Mouse (Mus musculus) forebrain, embryonic 15.5 days (tissue): ENCODE results near the gene Gm38392. TPM values are rescaled to one million over a fixed set of nuclear protein-coding genes. Genes with fewer than 3 reads are reported as not detected.

Source experiments
- ATAC-seq: fragments of 200-750 bp; cut with Nextera tagmentation; replicated peaks from 2 replicates; pipeline ENCODE4 v1.8.0; 2017; ENCODE audit warnings: mild to moderate bottlenecking, moderate TSS enrichment, moderate library complexity
- H3K27ac ChIP-seq: fragments of 300-500 bp; sonication (generic); replicated peaks from 2 replicates; pipeline ENCODE4 v1.5.1; 2015; ENCODE audit warnings: mild to moderate bottlenecking, inconsistent platforms
- H3K27me3 ChIP-seq: fragments of 300-500 bp; sonication (generic); 2 replicates; pipeline ENCODE4 v1.6.1; 2015; ENCODE audit warnings: inconsistent platforms
- H3K36me3 ChIP-seq: fragments of 300-500 bp; sonication (generic); 2 replicates; pipeline ENCODE4 v1.6.1; 2015; ENCODE audit warnings: mild to moderate bottlenecking, inconsistent platforms
- H3K4me1 ChIP-seq: fragments of 300-500 bp; sonication (generic); 2 replicates; pipeline ENCODE4 v1.6.1; 2015; ENCODE audit warnings: inconsistent platforms
- H3K4me2 ChIP-seq: fragments of 300-500 bp; sonication (generic); replicated peaks from 2 replicates; pipeline ENCODE4 v1.6.1; 2015; ENCODE audit warnings: mild to moderate bottlenecking, inconsistent platforms
- H3K4me3 ChIP-seq: fragments of 300-500 bp; sonication (generic); 2 replicates; pipeline ENCODE4 v1.5.1; 2015; ENCODE audit warnings: mild to moderate bottlenecking, inconsistent platforms
- H3K9ac ChIP-seq: fragments of 300-500 bp; sonication (generic); replicated peaks from 2 replicates; pipeline ENCODE4 v1.6.1; 2015; ENCODE audit warnings: mild to moderate bottlenecking, inconsistent platforms
- H3K9me3 ChIP-seq: fragments of 300-500 bp; sonication (generic); 2 replicates; pipeline ENCODE4 v1.6.1; 2016; ENCODE audit warnings: inconsistent platforms
- WGBS: fragments of 180-500 bp; shearing (Covaris S2); methylation state at CpG from one replicate; pipeline ENCODE4 v1.1.7; 2015; ENCODE audit warnings: mixed read lengths; 5-methylcytosine and 5-hydroxymethylcytosine counted together
- polyA plus RNA-seq: library from polyadenylated mRNA; unstranded; fragments of >200 nt; fragmentation: Nextera tagmentation; extraction: Ambion mirVana; gene quantifications from 2 replicates; pipeline ENCODE4 v1.2.1, GENCODE M21; 2015

The Gm38392 gene
- polyA plus RNA-seq, 1 experiment from 2014 or later = not detected

DNA sequence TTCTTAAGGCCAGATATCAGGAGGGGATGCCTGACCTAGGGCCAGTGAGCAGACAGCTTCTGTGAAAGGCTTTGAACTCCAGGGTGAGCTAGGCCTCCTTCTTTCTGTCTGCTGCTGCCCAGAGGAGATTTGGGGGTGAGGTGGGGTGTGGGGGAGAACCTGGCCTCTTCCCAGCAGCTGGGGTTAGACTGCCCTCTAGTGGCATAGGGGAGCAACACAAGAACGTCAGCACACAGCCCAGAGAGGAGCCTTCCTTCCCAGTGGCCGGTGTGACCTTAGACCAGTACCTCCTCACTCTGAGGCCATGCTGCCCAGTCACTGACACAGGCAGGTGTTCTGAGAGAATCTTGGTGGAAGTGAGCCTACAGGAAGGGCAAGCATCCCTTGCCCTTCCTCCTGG lies 42.9 kb downstream of the Gm38392 start:
- Histone ChIP-seq H3K4me3 (no peak overlapping the region), H3K4me1 (peaks cover 45% of the 10 kb centered on the region), H3K9ac (no peak overlapping the region), H3K9me3 (no peaks in the 10 kb centered on the region), H3K27me3 (no peaks in the 10 kb centered on the region), H3K36me3 (no peaks in the 10 kb centered on the region), H3K4me2 (no peak overlapping the region), H3K27ac (no peak overlapping the region)
- 7% methylated on average over 2 of the region's 2 CpGs for WGBS
- ATAC-seq = no peak

- whole genome bisulfite sequencing = under 1% methylated on average over 13 of the region's 13 CpGs
- peak; percentile 59 for ATAC-seq
- no peak overlapping the region for H3K4me3 ChIP-seq
- no peaks in the 10 kb centered on the region for H3K36me3 ChIP-seq
- H3K4me2 ChIP-seq = peak overlapping the region; percentile 20; the same call in 1 of the 2 replicates
- peak overlapping the region; percentile 23; the same call in 1 of the 2 replicates for H3K9ac ChIP-seq
- H3K27me3 ChIP-seq = no peaks in the 10 kb centered on the region
- peaks cover 60% of the 10 kb centered on the region for H3K4me1 ChIP-seq
- peak overlapping the region; percentile 99 for H3K27ac ChIP-seq
- H3K9me3 ChIP-seq = no peaks in the 10 kb centered on the region
Observed at GRCm38 (mm10) chr3:88242531-88242930, 44.5 kb downstream of the Gm38392 start.

GRCm38 (mm10) chr3:88241045-88241786 lies 45.8 kb downstream of the Gm38392 start:
- WGBS = 1% methylated on average over 46 of the region's 48 CpGs
- H3K36me3 ChIP-seq = no peaks in the 10 kb centered on the region
- peak overlapping the region; percentile 15 for H3K4me3 ChIP-seq
- H3K27me3 ChIP-seq = no peaks in the 10 kb centered on the region
- no peaks in the 10 kb centered on the region for H3K9me3 ChIP-seq
- peak overlapping the region; percentile 41 for H3K9ac ChIP-seq
- peak overlapping the region; percentile 99 for H3K27ac ChIP-seq
- 0 out of 2 replicates have a peak, but pooled peaks have one; percentile 5 for ATAC-seq
- H3K4me2 ChIP-seq = peak overlapping the region; percentile 44
- peaks cover 73% of the 10 kb centered on the region for H3K4me1 ChIP-seq

- H3K4me1 ChIP-seq = peaks cover 84% of the 10 kb centered on the region
- H3K27me3 ChIP-seq = no peaks in the 10 kb centered on the region
- 0 out of 2 replicates have a peak overlapping the region, but pooled peaks have one; percentile 5 for H3K9ac ChIP-seq
Observed at GRCm38 (mm10) chr3:88239446-88239845, 47.6 kb downstream of the Gm38392 start.

GRCm38 (mm10) chr3:88238866-88239391 lies 48.1 kb downstream of the Gm38392 start:
- H3K27me3 ChIP-seq = no peaks in the 10 kb centered on the region
- WGBS = 14% methylated on average over 8 of the region's 8 CpGs
- peaks cover 89% of the 10 kb centered on the region for H3K4me1 ChIP-seq
- H3K9me3 ChIP-seq = no peaks in the 10 kb centered on the region
- peak overlapping the region; percentile 99 for H3K27ac ChIP-seq
- no peak overlapping the region for H3K4me3 ChIP-seq
- 0 out of 2 replicates have a peak overlapping the region, but pooled peaks have one; percentile 5 for H3K9ac ChIP-seq
- ATAC-seq = peak; percentile 75
- no peaks in the 10 kb centered on the region for H3K36me3 ChIP-seq
- H3K4me2 ChIP-seq = no peak overlapping the region

More at GRCm38 (mm10) chr3:88239446-88239845, 47.6 kb downstream of the Gm38392 start:
- no peak overlapping the region for H3K4me3 ChIP-seq
- no peak for ATAC-seq
- no peaks in the 10 kb centered on the region for H3K9me3 ChIP-seq
- no peak overlapping the region for H3K4me2 ChIP-seq
- H3K27ac ChIP-seq = peak overlapping the region; percentile 99
- WGBS = 45% methylated on average over 4 of the region's 4 CpGs
- no peaks in the 10 kb centered on the region for H3K36me3 ChIP-seq

GRCm38 (mm10) chr3:88237556-88238194 lies 49.3 kb downstream of the Gm38392 start:
- Histone ChIP-seq H3K9me3 (no peaks in the 10 kb centered on the region), H3K4me2 (no peak overlapping the region), H3K4me1 (peaks cover 93% of the 10 kb centered on the region), H3K4me3 (no peak overlapping the region), H3K9ac (0 out of 2 replicates have a peak overlapping the region, but pooled peaks have one; percentile 10), H3K27ac (peak overlapping the region; percentile 99), H3K36me3 (no peaks in the 10 kb centered on the region), H3K27me3 (no peaks in the 10 kb centered on the region)
- 5% methylated on average over 10 of the region's 10 CpGs for WGBS
- no peak for ATAC-seq

DNA sequence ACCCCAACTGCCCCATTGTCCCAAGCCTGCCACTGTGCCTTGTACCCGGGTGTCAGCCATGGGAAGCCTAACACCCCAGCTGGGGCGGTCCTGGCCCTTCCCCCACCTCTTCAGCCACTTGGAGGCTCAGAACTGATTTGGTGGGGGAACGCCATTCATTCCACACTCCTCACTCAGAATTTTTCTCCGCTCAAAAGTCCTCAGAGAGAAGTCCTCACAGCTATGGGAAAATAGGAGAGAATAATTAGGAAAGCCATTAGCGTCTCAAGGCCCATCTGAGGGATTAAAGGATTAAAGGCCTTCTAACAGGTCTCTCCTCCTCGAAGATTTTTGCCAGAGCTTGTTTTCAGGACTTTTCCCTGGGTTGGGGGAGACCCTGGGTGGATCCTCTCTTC lies 49.9 kb downstream of the Gm38392 start:
- peak overlapping the region; percentile 99 for H3K27ac ChIP-seq
- 0 out of 2 replicates have a peak overlapping the region, but pooled peaks have one; percentile 10 for H3K9ac ChIP-seq
- WGBS = 7% methylated on average over 6 of the region's 6 CpGs
- H3K9me3 ChIP-seq = no peaks in the 10 kb centered on the region
- H3K36me3 ChIP-seq = no peaks in the 10 kb centered on the region
- H3K4me2 ChIP-seq = no peak overlapping the region
- no peaks in the 10 kb centered on the region for H3K27me3 ChIP-seq
- ATAC-seq = no peak
- peaks cover 93% of the 10 kb centered on the region for H3K4me1 ChIP-seq
- no peak overlapping the region for H3K4me3 ChIP-seq

DNA sequence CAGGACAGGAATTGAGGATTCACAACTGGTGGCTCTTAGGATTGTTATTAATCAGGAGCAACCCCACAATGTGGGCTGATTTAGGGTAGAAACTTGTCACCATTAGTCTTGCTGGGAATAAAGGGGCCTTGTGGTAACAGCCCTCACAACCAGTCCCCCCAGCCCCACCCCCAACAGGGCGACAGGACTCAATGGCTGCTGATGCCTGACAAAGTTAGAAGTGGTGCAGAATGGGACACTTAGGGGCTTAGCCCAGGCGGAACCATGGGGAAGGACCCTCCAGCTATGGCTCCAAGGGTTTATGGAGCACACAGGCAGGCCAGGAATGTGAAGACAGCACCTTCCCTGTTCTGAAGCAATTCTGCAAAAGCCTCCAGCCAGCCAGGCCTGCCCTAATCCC lies 51.4 kb downstream of the Gm38392 start:
- ATAC-seq = no peak
- peak overlapping the region; percentile 99 for H3K27ac ChIP-seq
- H3K36me3 ChIP-seq = peaks cover 3% of the 10 kb centered on the region; the same call in 1 of the 2 replicates
- no peaks in the 10 kb centered on the region for H3K9me3 ChIP-seq
- 42% methylated on average over 2 of the region's 2 CpGs for WGBS
- no peaks in the 10 kb centered on the region for H3K27me3 ChIP-seq
- no peak overlapping the region for H3K4me3 ChIP-seq
- no peak overlapping the region for H3K9ac ChIP-seq
- H3K4me2 ChIP-seq = no peak overlapping the region
- H3K4me1 ChIP-seq = peaks cover 93% of the 10 kb centered on the region

GRCm38 (mm10) chr3:88235216-88235615 lies 51.8 kb downstream of the Gm38392 start:
- ATAC-seq = no peak
- H3K27ac ChIP-seq = peak overlapping the region; percentile 99
- 6% methylated on average over 3 of the region's 3 CpGs for WGBS
- no peak overlapping the region for H3K9ac ChIP-seq
- H3K4me3 ChIP-seq = no peak overlapping the region
- H3K4me1 ChIP-seq = peaks cover 93% of the 10 kb centered on the region
- peaks cover 7% of the 10 kb centered on the region for H3K36me3 ChIP-seq
- H3K27me3 ChIP-seq = no peaks in the 10 kb centered on the region
- no peaks in the 10 kb centered on the region for H3K9me3 ChIP-seq
- no peak overlapping the region for H3K4me2 ChIP-seq

GRCm38 (mm10) chr3:88234041-88234440 lies 53.0 kb downstream of the Gm38392 start:
- Histone ChIP-seq H3K9ac (no peak overlapping the region), H3K36me3 (peaks cover 17% of the 10 kb centered on the region), H3K4me3 (no peak overlapping the region), H3K27ac (peak overlapping the region; percentile 99), H3K4me1 (peaks cover 92% of the 10 kb centered on the region), H3K9me3 (no peaks in the 10 kb centered on the region), H3K4me2 (no peak overlapping the region), H3K27me3 (no peaks in the 10 kb centered on the region)
- ATAC-seq = no peak
- WGBS = 33% methylated on average over 8 of the region's 8 CpGs

DNA sequence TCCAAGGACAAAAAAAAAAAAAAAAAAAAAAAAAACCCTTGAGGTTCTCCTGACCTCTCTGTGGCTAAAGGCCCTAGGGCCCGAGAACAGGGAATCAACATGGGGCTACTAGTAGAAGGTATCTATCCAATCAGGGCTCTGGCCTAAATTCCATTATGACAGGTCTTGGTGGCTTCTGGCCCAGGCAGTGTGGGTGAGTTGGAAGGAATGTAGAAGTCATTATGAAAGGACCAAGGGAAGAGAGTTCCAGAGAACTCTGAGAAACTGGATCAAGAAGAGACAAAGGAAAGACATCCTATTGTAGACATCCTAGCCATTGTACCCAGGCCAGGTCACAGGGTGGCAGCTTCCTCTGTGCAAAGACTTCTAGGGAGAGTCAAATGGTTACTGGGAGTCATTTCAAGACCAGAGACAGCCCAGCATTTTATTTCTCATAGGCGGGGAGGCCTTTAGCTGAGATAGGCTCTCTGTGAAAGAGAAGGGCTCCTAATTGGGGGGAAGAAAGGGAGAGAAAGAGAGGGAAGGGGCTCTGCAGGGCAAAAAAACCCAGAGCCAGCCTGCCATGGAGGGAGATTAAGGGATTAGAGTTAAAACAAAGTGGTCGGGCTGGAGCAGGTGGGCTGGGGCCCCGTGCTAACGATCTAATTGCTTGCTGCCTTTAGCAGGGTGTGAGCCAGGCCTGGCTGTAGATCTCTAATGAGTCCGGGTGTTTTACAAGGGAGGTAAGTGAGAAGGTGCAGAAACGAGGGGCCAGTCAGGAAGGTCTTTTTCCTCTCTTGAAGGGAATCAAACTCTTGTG lies 54.0 kb downstream of the Gm38392 start:
- peaks cover 92% of the 10 kb centered on the region for H3K4me1 ChIP-seq
- WGBS = 7% methylated on average over 7 of the region's 7 CpGs
- H3K4me2 ChIP-seq = no peak overlapping the region
- H3K36me3 ChIP-seq = peaks cover 24% of the 10 kb centered on the region
- H3K27me3 ChIP-seq = no peaks in the 10 kb centered on the region
- no peak for ATAC-seq
- no peak overlapping the region for H3K4me3 ChIP-seq
- H3K9me3 ChIP-seq = no peaks in the 10 kb centered on the region
- no peak overlapping the region for H3K9ac ChIP-seq
- H3K27ac ChIP-seq = peak overlapping the region; percentile 99
